Mouse (Mus musculus) intestine, embryonic 15.5 days (tissue): Measurements from ENCODE around the gene Ric8a. TPM values are rescaled to one million over a fixed set of nuclear protein-coding genes. Genes with fewer than 3 reads are reported as not detected.

Source experiments
- ATAC-seq: fragments of 200-750 bp; cut with Nextera tagmentation; 2 replicates; pipeline ENCODE4 v1.8.0; 2017; ENCODE audit warnings: moderate TSS enrichment, moderate library complexity
- H3K27ac ChIP-seq: fragments of 300-500 bp; sonication (generic); 2 replicates; pipeline ENCODE4 v1.5.1; 2015; ENCODE audit warnings: mild to moderate bottlenecking, inconsistent platforms
- H3K27me3 ChIP-seq: fragments of 300-500 bp; sonication (generic); replicated peaks from 2 replicates; pipeline ENCODE4 v1.6.1; 2015; ENCODE audit warnings: inconsistent platforms
- H3K36me3 ChIP-seq: fragments of 300-500 bp; sonication (generic); 2 replicates; pipeline ENCODE4 v1.6.1; 2015; ENCODE audit warnings: inconsistent platforms
- H3K4me1 ChIP-seq: fragments of 300-500 bp; sonication (generic); replicated peaks from 2 replicates; pipeline ENCODE4 v1.6.1; 2015; ENCODE audit warnings: inconsistent platforms
- H3K4me2 ChIP-seq: fragments of 300-500 bp; sonication (generic); replicated peaks from 2 replicates; pipeline ENCODE4 v1.6.1; 2015; ENCODE audit warnings: mild to moderate bottlenecking, inconsistent platforms
- H3K4me3 ChIP-seq: fragments of 300-500 bp; sonication (generic); replicated peaks from 2 replicates; pipeline ENCODE4 v1.5.1; 2015; ENCODE audit warnings: inconsistent platforms
- H3K9ac ChIP-seq: fragments of 300-500 bp; sonication (generic); 2 replicates; pipeline ENCODE4 v1.6.1; 2015; ENCODE audit warnings: inconsistent platforms
- H3K9me3 ChIP-seq: fragments of 300-500 bp; sonication (generic); 2 replicates; pipeline ENCODE4 v1.6.1; 2016; ENCODE audit warnings: inconsistent platforms
- WGBS: fragments of 180-500 bp; shearing (Covaris S2); methylation state at CpG from one replicate; pipeline ENCODE4 v1.1.7; 2015; 5-methylcytosine and 5-hydroxymethylcytosine counted together
- polyA plus RNA-seq: library from polyadenylated mRNA; unstranded; fragments of >200 nt; fragmentation: Nextera tagmentation; extraction: Ambion mirVana; gene quantifications from 2 replicates; pipeline ENCODE4 v1.2.1, GENCODE M21; 2015

The Ric8a gene
- polyA plus RNA-seq, 1 experiment from 2014 or later = 51.9 TPM

DNA sequence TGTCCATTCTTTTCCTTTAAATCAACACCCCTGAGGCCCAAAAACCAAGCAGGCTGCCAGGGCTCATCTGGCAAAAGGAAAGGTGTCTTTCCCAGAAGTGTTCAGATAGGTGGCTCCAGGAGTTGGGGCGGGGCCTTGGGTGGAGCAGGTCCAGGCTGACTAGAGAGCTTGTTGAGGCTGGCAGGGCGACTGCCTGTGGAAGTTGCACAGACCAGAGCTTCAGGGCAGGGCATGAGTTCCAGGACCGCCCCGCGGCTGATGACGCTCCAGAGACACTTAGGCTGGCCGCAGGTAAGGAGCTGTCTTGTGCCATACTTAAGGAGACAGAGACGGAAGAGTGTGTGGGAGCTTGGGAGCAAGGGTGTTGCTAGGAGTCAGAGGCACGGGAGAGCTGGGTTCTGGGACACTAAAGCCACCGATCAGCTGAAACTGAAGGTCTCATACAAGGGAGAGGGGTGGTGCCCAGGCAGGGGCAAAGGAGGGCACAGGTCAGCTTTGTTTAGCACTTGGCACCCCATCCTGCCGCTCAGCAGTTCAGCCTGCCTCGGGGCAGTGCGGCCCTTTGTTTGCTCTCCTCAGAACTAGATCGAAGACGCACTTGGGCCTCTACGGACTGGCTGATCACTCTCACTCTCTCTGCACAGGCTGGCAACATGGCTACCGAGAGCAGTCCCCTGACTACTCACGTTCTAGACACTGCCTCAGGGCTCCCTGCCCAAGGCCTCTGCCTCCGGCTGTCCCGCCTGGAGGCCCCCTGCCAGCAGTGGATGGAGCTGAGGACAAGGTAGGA lies 21.6 kb upstream of the Ric8a start, which contains the start of gene Urah:
TSS of gene Urah (plus strand) at position 51 of the 790 bp plus-strand sequence.
- ATAC-seq = peak; percentile 83
- no peak within 1 kb of the TSS for H3K9ac ChIP-seq
- H3K27me3 ChIP-seq = no peaks in the 10 kb centered on the region
- H3K4me1 ChIP-seq = 0 out of 2 replicates have a peak, but pooled peaks cover 5% of the 10 kb centered on the region
- H3K4me3 ChIP-seq = no peak within 1 kb of the TSS; the same call in 1 of the 2 replicates
- 36% methylated on average over 20 of the region's 20 CpGs for WGBS
- H3K4me2 ChIP-seq = peak within 1 kb of the TSS; percentile 43
- no peak within 1 kb of the TSS for H3K27ac ChIP-seq
- no peaks in the 10 kb centered on the region for H3K36me3 ChIP-seq
- no peaks in the 10 kb centered on the region for H3K9me3 ChIP-seq

DNA sequence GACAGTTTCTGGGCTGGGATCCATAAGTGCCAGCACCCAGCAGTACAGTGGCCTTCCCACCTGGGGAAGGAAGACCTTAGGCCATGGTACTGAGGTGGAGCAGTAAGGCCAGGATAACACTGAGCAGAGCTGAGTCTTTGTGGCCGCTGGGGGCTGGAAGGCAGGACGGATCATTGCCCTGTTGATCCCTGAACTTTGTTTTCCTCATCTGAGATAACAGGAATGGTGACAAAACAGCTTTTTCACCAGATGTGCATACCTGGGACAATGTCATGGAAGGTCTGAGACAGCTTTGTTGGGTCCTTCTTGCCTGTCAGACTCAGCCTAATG lies 21.0 kb upstream of the Ric8a start:
- no peak; the same call in 1 of the 2 replicates for ATAC-seq
- H3K27me3 ChIP-seq = no peaks in the 10 kb centered on the region
- H3K9ac ChIP-seq = no peak overlapping the region
- H3K36me3 ChIP-seq = no peaks in the 10 kb centered on the region
- 0 out of 2 replicates have a peak, but pooled peaks cover 5% of the 10 kb centered on the region for H3K4me1 ChIP-seq
- WGBS = 38% methylated on average over 2 of the region's 2 CpGs
- no peaks in the 10 kb centered on the region for H3K9me3 ChIP-seq
- H3K4me3 ChIP-seq = no peak overlapping the region; the same call in 1 of the 2 replicates
- H3K4me2 ChIP-seq = peak overlapping the region; percentile 43
- H3K27ac ChIP-seq = no peak overlapping the region

DNA sequence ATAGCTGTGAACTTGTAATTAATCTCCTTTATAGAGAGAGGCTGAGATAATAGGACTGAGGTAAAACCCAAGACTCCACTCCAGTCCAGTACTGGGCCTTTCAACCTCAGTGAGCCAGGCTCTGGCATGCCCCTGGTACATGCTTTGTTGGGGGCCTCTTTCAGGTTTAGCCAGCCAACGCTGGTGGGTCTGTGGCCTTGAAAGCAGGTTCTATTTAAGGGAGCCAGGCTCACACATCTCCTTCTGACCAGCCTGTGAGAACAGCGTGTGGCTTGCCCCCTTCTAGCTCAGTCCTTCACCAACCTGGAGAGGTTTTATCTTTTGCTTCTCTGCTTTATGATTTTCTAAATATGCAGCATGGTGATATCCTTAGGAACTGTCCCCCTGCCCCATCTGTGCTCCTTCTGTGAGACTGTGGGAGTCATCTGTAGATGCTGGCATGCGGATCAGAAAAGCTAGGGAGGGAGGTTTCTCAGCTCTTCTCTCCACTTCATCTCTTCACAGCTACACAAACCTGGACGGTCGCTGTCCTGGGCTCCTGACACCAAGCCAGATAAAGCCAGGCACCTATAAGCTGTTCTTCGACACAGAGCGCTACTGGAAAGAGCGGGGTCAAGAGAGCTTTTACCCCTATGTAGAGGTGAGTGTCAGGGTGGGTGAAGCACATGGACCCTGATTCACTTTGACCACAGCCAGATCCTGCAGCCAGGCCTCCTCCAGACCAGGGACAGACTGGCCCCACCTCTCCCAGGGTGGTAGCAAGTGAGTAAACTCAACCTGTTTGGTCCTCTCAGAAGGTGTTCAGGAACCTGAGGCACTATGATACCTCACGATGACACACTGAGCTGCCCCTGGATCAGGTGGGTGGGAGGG lies 20.3 kb upstream of the Ric8a start:
- H3K27me3 ChIP-seq = no peaks in the 10 kb centered on the region
- H3K36me3 ChIP-seq = no peaks in the 10 kb centered on the region
- no peak overlapping the region for H3K27ac ChIP-seq
- H3K4me3 ChIP-seq = no peak overlapping the region
- WGBS = 82% methylated on average over 9 of the region's 9 CpGs
- no peak overlapping the region for H3K9ac ChIP-seq
- no peak for ATAC-seq
- H3K4me1 ChIP-seq = 0 out of 2 replicates have a peak, but pooled peaks cover 5% of the 10 kb centered on the region
- no peak overlapping the region for H3K4me2 ChIP-seq
- no peaks in the 10 kb centered on the region for H3K9me3 ChIP-seq

DNA sequence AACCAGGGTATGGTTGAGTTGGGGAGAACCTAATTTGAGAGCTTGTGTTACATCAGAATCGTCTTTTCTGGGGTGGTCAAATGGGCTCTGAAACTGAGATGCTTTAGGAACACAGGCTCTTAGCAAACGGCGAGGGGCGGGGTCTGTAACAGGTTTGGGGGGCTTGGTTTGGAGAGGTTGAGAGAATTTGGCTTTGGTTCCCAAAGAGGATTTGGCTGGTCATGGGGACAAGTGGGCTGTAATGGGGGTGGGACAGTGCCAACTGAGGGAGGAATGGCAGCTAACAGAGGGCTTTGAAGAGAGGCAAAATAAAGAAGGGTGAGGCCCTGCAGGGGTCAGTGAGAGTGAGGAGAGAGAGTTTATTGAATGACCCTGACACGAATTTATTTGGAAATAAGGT lies 17.2 kb upstream of the Ric8a start:
- 55% methylated on average over 5 of the region's 5 CpGs for WGBS
- ATAC-seq = no peak
- Histone ChIP-seq H3K36me3 (no peaks in the 10 kb centered on the region), H3K9me3 (no peaks in the 10 kb centered on the region), H3K9ac (no peak overlapping the region), H3K4me1 (0 out of 2 replicates have a peak, but pooled peaks cover 5% of the 10 kb centered on the region), H3K4me3 (no peak overlapping the region), H3K27me3 (0 out of 2 replicates have a peak, but pooled peaks cover 9% of the 10 kb centered on the region), H3K4me2 (no peak overlapping the region), H3K27ac (no peak overlapping the region)

DNA sequence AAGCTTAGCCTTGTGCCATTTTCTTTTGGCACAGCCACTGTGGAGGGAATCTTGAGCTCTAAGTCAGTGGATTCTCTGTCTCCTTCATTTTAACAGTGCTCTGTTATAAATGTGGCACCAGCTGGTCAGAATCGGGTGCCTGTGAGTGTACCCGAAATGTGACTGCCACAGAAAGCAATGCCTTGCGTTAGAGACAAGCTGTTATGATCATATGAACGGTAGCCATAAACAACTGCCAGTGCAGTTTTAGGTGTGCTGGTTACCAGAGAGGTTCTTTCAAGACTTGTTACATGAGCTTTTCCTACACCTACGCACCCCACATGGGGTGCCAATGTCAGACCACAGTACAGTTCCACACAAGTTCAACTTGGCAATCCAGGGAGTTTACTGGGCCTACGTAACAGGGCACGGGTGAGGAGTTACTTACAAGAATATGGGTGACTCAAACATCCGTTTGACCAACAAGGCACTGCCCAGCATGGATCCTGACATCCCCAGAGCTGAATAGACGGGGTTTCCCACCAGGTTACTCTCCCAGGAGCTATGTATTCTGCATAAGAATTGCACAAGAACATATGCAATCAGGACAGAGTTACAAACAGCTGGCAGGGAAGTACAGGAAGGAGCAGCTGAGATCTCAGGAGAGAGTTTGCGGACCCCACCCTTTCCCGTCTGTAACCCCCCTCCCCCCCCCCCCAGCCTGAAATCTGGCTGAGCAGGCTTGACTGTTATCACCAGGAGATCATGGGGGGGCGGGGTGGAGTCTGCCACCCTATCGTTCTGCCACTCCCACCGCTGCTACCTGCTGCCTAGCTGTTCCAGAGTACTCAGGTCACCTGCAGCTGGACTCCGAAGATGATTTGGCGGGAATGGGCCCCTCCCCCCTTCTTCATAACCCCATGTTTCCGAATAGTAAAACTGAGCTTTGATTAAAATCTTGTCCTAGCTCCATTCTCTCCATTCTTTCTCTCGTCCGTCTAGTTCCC lies 15.7 kb upstream of the Ric8a start:
- Histone ChIP-seq H3K4me1 (0 out of 2 replicates have a peak, but pooled peaks cover 2% of the 10 kb centered on the region), H3K27ac (no peak overlapping the region), H3K36me3 (no peaks in the 10 kb centered on the region), H3K27me3 (peaks cover 9% of the 10 kb centered on the region; the same call in 1 of the 2 replicates), H3K4me2 (peak overlapping the region; percentile 10; the same call in 1 of the 2 replicates), H3K9me3 (no peaks in the 10 kb centered on the region), H3K9ac (no peak overlapping the region), H3K4me3 (no peak overlapping the region)
- peak; percentile 76 for ATAC-seq
- WGBS = 30% methylated on average over 18 of the region's 19 CpGs

DNA sequence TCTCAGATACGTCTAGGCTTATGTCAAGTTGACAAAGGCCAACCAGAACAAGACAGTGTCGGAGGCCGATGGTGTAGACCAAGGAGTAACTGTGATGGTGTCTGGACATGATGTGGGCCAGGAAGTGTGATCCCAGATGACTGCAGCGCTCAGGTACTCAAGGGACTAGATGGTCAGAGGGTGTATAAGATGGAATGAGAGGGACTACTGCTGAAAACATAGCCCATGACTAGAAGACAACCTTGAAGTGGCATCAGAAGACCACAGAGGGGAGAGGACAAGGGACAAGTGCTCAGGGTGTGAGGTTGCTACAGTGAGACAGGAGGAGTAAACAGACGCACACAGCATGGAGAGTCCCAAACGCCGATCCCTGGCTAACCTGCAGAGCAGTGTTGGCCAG lies 13.0 kb upstream of the Ric8a start:
- Histone ChIP-seq H3K9ac (no peak overlapping the region), H3K9me3 (no peaks in the 10 kb centered on the region), H3K36me3 (no peaks in the 10 kb centered on the region), H3K4me2 (no peak overlapping the region), H3K4me1 (0 out of 2 replicates have a peak, but pooled peaks cover 2% of the 10 kb centered on the region), H3K27ac (no peak overlapping the region), H3K4me3 (no peak overlapping the region), H3K27me3 (peaks cover 9% of the 10 kb centered on the region; the same call in 1 of the 2 replicates)
- 70% methylated on average over 7 of the region's 7 CpGs for WGBS
- ATAC-seq = no peak

DNA sequence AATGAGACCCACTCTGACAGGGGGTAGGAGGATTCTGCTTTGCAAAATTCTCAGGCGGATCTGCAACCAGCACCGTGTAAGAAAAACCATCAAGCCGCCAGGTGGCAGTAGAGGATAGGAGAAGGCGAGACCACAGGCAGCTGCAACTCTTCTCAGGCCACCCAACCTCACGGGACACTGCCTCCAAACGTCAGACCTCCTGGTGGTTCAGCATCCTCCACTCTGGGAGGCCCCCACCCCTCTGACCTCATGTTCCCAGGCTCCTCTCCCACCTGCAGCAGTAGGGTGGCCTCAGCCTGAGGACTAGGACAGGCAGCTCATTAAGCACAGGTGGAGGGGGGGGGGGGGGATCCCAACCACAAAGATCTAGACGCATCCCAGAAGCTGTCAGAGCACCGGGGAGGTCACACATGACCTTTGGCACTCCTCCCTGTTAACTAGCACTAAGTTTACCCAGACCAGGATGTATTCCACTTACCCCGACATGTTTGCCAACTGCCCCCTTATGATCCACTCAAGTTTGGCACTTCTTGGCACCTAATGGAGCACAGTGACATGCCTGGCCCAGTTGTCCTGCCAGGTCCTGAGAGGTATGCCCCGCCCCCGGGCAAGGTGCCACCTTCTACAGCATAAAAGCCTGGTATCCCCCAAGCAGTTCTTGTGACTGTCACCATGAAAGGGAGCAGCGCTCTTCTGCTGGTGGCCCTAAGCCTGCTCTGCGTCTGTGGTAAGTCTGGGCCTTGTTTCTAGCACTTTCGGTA lies 11.7 kb upstream of the Ric8a start, which contains the start of gene Scgb1c1:
TSS of gene Scgb1c1 (plus strand) at position 643 of the 761 bp plus-strand sequence.
- Histone ChIP-seq H3K36me3 (no peaks in the 10 kb centered on the region), H3K27ac (no peak within 1 kb of the TSS), H3K9me3 (no peaks in the 10 kb centered on the region), H3K9ac (no peak within 1 kb of the TSS), H3K4me3 (no peak within 1 kb of the TSS), H3K4me2 (no peak within 1 kb of the TSS), H3K4me1 (0 out of 2 replicates have a peak, but pooled peaks cover 2% of the 10 kb centered on the region), H3K27me3 (peaks cover 9% of the 10 kb centered on the region; the same call in 1 of the 2 replicates)
- 24% methylated on average over 14 of the region's 14 CpGs for WGBS
- peak; percentile 67 for ATAC-seq

DNA sequence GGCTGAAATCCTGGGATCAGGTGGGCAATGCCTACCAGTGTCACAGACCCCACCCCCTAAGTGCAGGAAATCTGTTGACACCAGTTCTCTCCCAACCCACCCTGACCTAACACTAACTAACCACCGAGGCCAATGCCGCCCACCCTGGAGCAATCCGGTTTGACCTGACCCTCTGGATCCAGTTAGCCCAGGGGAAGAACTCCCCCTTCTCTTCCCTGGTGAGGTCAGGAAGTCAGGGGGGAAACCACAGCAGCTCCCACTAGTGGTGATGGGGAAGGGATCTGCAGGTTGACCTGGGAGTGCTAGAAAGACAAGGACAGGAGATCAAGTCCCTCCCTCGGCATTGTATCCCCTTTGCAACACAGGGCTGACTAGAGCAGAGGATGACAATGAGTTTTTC lies 11.1 kb upstream of the Ric8a start:
- Histone ChIP-seq H3K27me3 (peaks cover 9% of the 10 kb centered on the region; the same call in 1 of the 2 replicates), H3K9ac (no peak overlapping the region), H3K4me1 (0 out of 2 replicates have a peak, but pooled peaks cover 2% of the 10 kb centered on the region), H3K27ac (no peak overlapping the region), H3K4me2 (no peak overlapping the region), H3K36me3 (no peaks in the 10 kb centered on the region), H3K4me3 (no peak overlapping the region), H3K9me3 (no peaks in the 10 kb centered on the region)
- no peak for ATAC-seq
- 56% methylated on average over 4 of the region's 4 CpGs for WGBS

DNA sequence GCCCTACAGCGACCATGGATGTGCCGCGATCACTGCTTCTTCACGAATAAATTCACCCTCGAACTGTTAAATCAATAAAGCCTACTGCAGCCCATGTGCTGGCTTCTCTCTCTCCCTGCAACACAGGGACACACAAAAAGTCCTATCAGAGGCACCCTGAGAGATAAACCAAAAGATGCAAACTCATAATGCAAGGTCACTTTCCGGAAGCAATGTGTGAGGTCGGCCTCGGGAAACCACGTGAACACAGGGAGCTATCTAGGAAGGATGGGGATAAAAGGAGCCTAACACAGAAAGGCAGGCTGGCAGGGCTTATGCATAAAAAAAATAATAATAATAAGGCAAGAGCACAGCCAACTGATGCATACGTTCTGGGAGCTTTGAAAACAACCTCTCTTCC lies 10.1 kb upstream of the Ric8a start:
- Histone ChIP-seq H3K4me3 (no peak overlapping the region), H3K36me3 (peaks cover 3% of the 10 kb centered on the region; the same call in 1 of the 2 replicates), H3K4me1 (0 out of 2 replicates have a peak, but pooled peaks cover 2% of the 10 kb centered on the region), H3K27me3 (peaks cover 9% of the 10 kb centered on the region; the same call in 1 of the 2 replicates), H3K9ac (no peak overlapping the region), H3K4me2 (no peak overlapping the region), H3K27ac (no peak overlapping the region), H3K9me3 (no peaks in the 10 kb centered on the region)
- 75% methylated on average over 10 of the region's 10 CpGs for WGBS
- ATAC-seq = no peak

DNA sequence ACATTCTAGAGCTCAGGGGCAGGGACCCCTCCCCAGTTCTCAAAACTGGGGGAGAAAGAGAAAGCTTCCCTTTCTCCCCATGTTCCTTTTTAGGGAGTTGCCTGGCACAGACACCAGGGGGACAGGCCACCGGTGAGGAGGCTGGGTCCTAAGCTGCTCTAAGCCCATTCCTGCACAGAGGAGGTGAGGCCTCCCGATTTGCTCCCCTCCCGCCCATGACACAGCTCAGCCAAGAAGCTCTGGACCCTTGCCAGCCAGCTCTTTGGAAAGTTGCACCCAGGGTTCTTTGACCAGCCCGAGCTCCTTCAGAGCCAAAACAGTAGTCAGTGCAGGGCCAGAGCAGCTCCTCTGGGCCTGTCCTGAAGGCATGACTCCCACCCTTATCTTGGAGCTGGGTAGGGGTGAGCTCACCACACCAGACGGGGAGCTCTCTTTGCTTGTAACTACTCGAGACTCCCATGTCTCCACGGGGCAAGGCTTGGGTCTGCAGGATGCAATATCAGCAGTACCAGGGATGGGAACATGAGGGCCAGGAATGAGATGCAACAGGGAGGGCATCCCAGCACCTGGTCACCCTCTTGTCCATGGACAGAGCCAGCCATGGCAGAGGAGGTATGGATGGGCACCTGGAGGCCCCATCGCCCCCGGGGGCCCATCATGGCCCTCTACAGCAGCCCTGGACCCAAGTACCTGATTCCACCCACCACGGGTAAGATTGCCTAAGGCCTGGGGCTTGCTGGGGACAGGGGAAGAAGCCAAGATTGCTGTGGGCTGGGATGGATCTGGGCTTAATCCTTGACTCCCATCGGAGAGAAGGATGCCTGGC lies 8.8 kb upstream of the Ric8a start, which contains the start of gene Odf3:
TSS of gene Odf3 (plus strand) at position 51 of the 826 bp plus-strand sequence.
- Histone ChIP-seq H3K9me3 (no peaks in the 10 kb centered on the region), H3K9ac (no peak within 1 kb of the TSS), H3K36me3 (peaks cover 14% of the 10 kb centered on the region), H3K27me3 (peaks cover 6% of the 10 kb centered on the region; the same call in 1 of the 2 replicates), H3K4me2 (no peak within 1 kb of the TSS), H3K4me1 (0 out of 2 replicates have a peak, but pooled peaks cover 2% of the 10 kb centered on the region), H3K4me3 (no peak within 1 kb of the TSS), H3K27ac (no peak within 1 kb of the TSS)
- 58% methylated on average over 11 of the region's 11 CpGs for WGBS
- no peak for ATAC-seq
